Mouse (Mus musculus): ENCODE results near the gene Mrpl47.
A peak's percentile ranks its signal among the peaks of the same experiment; 100 is the strongest.
"Not testable (repeated sequence)": the region's sequence is repeated elsewhere in the genome, so short reads cannot be mapped to it uniquely, and the experiment has no call there.

Mrpl47 gene

GRCm38 (mm10) chr3:32708052-32708367, 29.4 kb downstream of the Mrpl47 start:
- DNase-seq (ENCODE audit: low spot score in 2 of 2): no peak

- not testable (repeated sequence) for DNase-seq (ENCODE audit: low spot score in 2 of 2)
Observed at GRCm38 (mm10) chr3:32705647-32706348, 31.6 kb downstream of the Mrpl47 start, which contains the start of gene Actl6a. Actl6a (plus strand) TSS chr3:32706298.

GRCm38 (mm10) chr3:32704632-32705031, 32.8 kb downstream of the Mrpl47 start:
- DNase-seq (ENCODE audit: low spot score in 2 of 2): not testable (repeated sequence)

- not testable (repeated sequence) for DNase-seq (ENCODE audit: low spot score in 2 of 2)
Observed at GRCm38 (mm10) chr3:32704021-32704420, 33.4 kb downstream of the Mrpl47 start.

- DNase-seq (ENCODE audit: low spot score in 2 of 2): peak; percentile 68 to 79
Observed at GRCm38 (mm10) chr3:32698228-32698863, 39.1 kb downstream of the Mrpl47 start.

GRCm38 (mm10) chr3:32695583-32695980, 41.8 kb downstream of the Mrpl47 start:
- no peak for DNase-seq (ENCODE audit: low spot score in 2 of 2)

GRCm38 (mm10) chr3:32694737-32695582, 42.4 kb downstream of the Mrpl47 start:
- no peak for DNase-seq (ENCODE audit: low spot score in 2 of 2)

GRCm38 (mm10) chr3:32694211-32694610, 43.2 kb downstream of the Mrpl47 start:
- no peak for DNase-seq (ENCODE audit: low spot score in 2 of 2)

- DNase-seq (ENCODE audit: low spot score in 2 of 2): no peak
Observed at GRCm38 (mm10) chr3:32691841-32692240, 45.6 kb downstream of the Mrpl47 start.

- no peak for DNase-seq (ENCODE audit: low spot score in 2 of 2)
Observed at GRCm38 (mm10) chr3:32690901-32691300, 46.5 kb downstream of the Mrpl47 start.

- DNase-seq (ENCODE audit: low spot score in 2 of 2): no peak
Observed at GRCm38 (mm10) chr3:32690008-32690407, 47.4 kb downstream of the Mrpl47 start.

GRCm38 (mm10) chr3:32689567-32689999, 47.8 kb downstream of the Mrpl47 start:
- no peak for DNase-seq (ENCODE audit: low spot score in 2 of 2)

- no peak for DNase-seq (ENCODE audit: low spot score in 2 of 2)
Observed at GRCm38 (mm10) chr3:32687156-32687555, 50.2 kb downstream of the Mrpl47 start.

GRCm38 (mm10) chr3:32686537-32686936, 50.9 kb downstream of the Mrpl47 start:
- no peak for DNase-seq (ENCODE audit: low spot score in 2 of 2)

GRCm38 (mm10) chr3:32684631-32685030, 52.8 kb downstream of the Mrpl47 start:
- no peak for DNase-seq (ENCODE audit: low spot score in 2 of 2)

- DNase-seq (ENCODE audit: low spot score in 2 of 2): no peak
Observed at GRCm38 (mm10) chr3:32682910-32683531, 54.4 kb downstream of the Mrpl47 start.

GRCm38 (mm10) chr3:32676393-32676792, 61.0 kb downstream of the Mrpl47 start:
- no peak for DNase-seq (ENCODE audit: low spot score in 2 of 2)

Data from natural killer cell, adult 2 months (primary cell).